Mouse (Mus musculus) R1 (cell line): ENCODE results near the gene Tgfa.
A peak's percentile ranks its signal among the peaks of the same experiment; 100 is the strongest.

Experiments
- DNase-seq: peaks from one replicate; pipeline ENCODE4 v3.0.0-alpha.2; 2018; ENCODE audit warnings: low read depth, low spot score

Gene Tgfa

DNA sequence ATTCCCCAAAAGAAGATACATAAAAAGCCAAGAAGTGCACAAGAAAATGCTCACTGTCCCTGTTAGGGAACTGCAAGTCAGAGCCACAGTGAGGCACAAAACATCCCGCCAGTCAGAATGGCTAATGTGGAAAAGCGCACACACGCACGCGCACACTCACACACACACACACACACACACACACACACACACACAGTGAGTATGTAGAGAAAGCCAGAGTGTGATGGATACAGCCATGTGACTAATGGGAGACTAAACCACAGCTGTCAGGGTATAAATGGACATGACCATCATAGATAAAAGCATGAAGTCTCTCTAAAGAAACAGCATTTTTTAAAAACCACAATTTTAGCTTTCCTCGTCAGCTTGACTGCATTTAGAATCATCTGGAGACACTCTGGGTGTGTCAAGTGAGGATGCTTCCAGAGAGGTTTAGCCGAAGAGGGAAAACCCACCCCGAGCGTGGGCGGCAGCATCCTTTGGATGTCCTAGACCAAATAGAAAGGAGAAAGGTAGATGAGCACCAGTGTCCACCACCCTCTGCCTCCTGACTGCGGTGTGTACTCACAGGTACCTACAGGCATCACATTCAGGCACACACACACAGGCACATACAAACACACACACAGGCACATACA lies 86.7 kb downstream of the Tgfa start:
- DNase-seq: no peak

DNA sequence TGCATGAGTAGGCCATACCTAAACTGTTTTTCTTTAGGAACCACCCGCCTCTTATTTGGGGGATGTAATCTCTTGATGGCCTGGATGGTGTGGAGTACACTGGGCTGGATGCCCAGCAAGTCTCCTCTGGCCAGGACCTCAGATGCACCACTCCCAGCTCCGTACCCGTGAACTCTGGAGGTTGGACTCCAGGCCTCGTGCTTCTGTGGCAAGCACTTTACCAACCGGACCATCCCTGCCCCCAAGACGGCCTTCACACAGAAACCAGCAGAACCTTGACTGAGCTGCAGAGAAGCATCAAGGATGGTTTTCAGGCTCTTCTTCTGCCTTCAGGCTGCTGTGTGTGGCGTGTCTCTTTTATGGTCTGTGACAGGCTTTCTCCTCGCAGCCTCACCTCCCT lies 98.3 kb downstream of the Tgfa start:
- DNase-seq: no peak

DNA sequence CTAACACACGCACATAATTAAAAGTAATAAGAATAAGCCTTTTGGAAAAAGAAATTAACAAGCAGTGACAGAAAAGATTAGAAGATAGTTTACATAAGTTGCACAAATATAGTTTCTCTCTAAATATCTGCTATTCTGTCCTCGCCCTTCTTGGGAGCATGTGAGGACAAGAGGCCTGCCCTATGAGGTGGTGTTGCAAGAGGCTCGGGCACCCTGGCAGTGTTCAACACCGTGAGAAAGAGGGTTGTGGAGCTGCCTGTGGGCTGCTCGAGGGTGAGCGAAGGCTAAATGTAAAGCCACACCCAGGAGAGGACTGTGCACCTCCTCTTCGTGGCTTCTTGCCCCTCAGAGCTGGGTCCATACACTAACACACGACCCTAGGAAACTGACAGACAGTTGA lies 100.4 kb downstream of the Tgfa start:
- DNase-seq: no peak

DNA sequence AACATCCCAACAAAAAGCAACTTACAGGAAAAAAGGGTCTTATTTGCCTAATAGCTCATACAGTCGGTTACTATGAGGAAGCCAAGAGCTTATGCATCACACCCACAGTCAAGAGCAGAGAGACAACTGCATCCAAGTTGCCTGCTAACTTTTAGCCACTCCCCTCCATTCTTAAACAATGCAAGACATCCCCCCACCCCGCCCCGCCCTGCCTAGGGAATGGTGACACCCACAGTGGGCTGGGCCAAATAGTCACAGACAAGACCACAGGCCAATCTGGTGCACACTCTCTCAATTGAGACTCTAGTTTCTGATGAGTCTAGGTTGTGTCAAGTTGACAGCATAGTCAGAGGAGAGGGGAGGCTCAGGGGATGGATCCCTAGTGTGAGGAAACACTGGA lies 101.1 kb downstream of the Tgfa start:
- DNase-seq: peak; percentile 88

DNA sequence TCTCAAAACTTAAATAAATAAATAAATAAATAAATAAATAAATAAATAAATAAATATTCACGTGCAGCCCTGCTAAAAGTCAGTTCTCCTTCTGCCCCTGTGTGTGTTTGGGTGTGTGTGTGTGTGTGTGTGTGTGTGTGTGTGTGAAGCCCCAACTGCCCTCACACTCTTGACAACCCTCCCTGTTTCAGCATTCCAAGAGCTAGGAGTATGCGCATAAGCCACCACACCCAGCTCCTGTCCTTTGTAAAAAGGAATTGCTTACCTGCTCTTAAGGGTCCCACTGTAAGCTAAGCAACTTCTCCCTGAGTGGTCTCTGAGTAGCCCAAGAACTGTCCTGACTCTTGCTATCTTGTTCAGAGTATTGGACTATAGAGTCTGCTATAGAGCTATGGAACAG lies 101.9 kb downstream of the Tgfa start:
- DNase-seq: peak; percentile 70

DNA sequence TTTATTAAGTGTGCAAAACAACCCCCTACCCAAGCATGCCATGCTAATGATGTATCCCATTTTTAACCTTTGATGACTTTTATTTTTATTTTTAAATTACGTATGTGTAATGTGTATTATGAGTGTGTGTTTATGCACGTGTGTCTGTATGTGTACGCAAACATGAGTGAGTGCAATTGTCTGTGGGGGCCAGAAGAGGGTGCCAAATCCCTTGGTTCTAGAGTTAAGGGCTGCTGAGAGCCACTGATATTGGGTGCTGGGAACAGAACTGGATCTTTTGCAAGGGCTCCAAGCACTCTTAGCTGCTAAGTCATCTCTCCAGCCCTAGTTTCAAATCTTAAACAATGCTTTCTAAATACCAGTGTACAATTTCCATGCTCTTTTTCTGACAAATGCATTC lies 103.9 kb downstream of the Tgfa start:
- DNase-seq: peak; percentile 56

DNA sequence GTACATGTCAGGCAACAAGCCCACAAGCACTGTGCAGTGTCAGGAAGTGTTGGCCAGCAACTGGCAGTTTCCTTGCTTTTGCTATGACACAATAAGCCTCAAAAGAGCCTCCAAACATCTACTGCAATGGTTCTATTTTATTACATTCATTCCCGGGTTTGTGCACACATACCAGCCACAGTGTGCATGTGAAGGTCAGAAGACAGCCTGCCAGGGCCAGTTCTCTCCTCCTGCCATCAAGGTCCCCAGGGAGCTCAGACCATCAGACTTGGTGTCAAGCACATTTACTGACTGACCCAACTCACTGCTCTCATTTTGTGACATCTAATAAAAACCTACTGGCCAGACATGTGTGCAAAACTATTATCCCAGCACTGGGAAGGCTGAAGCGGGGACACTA lies 104.4 kb downstream of the Tgfa start:
- no peak for DNase-seq

DNA sequence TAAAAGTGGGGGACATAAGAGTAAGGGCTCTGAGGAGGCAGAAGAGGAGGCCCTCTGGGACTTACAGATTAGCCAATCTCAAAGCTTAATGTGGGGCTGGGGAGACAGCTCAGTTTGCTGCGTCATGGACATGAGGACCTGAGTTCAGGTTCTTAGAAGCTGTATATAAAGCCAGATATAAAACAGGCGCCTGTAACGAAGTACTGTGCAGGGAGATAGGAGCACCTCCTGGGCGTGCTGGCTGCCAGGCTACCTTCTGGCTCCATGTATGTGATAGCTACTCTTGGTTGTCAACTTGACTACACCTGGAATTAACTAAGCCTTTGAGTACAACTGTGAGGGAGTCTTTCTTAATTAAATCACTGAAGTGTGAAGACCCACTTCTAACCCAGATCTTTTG lies 110.7 kb downstream of the Tgfa start:
- no peak for DNase-seq

DNA sequence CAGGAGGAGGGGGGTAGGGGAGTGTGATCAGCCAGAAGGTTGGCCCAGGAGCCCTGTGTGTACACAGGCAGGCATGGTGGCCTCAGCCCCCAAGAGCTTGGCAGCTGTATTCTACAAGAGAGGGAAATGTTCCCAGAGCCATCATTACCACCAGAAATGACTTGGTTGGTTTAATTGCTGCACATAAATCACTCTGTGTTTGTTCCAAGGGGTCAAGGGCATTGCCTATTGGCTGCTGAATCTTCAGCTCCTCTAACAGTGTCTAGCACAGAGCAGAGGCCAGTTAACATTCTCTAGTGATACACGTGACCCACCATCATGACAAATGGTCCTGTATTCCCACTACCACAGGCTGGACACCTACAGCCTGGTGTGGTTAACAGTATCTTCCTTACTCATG lies 119.0 kb downstream of the Tgfa start:
- DNase-seq: no peak

DNA sequence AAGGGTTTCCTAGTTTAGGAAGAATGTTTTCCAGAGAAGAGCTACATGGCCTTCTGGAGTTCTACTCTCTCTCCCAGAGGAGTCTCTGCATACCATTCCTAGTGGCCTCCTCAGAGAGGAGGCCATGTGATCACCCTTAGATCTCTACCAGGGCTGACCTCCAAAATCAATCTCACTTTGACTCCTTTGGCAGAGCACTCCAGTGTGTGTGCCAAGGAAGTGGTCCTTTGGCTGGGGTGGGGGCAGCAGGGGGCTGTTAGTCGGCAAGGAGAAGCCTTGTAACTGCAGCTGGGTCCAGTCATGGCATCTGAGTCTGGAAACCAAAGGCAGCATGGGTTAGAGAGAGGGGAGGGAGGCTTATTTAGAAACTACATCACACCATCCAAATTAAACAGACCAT lies 122.0 kb downstream of the Tgfa start:
- DNase-seq: no peak

DNA sequence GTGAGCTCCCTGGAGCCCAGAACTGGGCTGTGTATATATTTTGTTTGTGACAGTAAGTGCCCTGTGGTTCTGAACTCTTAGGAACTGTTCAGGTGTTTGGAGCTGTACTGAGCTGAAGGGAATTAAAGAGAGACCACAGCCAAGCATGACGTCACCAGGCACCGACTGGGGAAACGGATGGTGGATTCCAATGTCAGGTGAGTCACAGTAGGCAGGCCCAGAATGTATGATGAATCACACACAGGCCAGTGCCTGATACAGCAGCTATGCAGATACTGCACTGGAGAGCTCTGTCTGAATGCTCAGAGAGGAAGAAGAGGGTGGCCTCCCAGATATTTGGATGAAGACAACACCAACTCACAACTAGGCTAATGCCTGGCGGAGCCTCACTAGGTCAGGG lies 123.8 kb downstream of the Tgfa start:
- DNase-seq: peak; percentile 5

DNA sequence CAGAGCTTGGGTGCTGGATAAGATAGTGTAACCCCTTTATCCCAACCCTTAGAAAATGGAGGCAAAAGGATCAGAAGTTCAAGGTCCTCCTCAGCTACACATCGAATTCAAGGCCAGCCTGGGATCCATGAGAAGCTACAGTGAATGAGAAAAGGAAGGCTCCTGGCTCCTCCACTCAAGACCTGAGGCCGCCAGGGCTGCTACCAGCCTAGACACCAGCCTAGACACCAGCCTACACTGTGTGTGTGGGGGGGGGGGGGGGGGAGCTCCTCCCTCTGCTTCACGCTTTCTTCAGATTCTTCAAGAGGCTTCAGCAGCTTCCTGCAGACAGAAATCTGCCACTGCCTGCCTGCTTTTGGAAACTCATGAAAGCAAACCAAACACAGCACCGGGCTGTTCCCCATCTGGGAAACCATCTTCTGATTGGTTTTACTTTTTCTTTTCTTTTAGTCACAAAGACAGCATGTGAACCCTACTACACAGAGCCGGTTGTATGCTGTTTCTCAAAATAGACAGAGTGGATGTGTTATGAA lies 127.1 kb downstream of the Tgfa start:
- peak; percentile 59 for DNase-seq

DNA sequence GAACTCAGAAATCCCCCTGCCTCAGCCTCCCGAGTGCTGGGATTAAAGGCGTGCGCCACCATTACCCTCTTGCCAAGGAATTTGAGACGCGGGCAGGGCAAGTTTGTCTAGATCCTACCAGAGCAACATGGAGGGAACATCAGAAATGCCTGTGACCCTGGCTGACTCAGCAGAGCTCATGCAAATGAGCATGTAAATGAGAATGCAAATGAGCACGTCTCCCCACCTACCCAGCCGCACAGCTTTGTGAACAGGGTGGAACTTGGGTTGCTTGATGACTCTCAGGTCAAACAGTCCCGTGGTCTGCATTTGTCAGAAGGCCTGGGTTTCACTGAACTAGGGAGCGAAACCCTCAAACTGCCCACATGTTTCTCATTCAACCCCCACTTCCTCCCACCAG lies 128.0 kb downstream of the Tgfa start:
- peak; percentile 96 for DNase-seq

DNA sequence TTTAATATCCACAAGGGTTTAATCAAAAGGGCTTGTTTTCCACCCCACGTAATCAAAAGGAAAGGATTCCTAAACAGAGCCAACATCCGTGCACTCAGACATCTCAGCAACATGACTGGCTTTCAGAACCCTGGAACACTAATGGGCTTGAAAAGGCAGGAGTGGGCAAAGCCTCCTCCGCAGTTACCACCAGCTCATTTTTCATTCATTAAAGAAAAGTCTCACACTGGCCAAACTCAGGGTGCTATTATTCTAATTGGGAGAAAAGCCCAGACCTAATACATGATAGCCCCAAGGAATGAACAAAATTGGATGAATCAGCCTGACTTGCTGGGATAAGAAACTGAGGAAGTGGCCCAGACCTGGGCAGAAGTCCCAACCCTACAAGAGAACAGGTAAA lies 129.4 kb downstream of the Tgfa start:
- DNase-seq: no peak
